Mouse (Mus musculus) C2C12 (cell line): ENCODE measurements around the gene Cd302.

Source experiments
- CTCF ChIP-seq: IDR thresholded peaks from one replicate; pipeline ENCODE4 v1.5.1; 2011; ENCODE audit not compliant: control insufficient read depth, insufficient read depth, insufficient read length
- MAX ChIP-seq: IDR thresholded peaks from one replicate; pipeline ENCODE4 v1.6.1; 2011; ENCODE audit warnings: mild to moderate bottlenecking, control low read depth
- USF1 ChIP-seq: IDR thresholded peaks from one replicate; pipeline ENCODE4 v1.6.1; 2011; ENCODE audit warnings: low read depth, mild to moderate bottlenecking, control low read depth, moderate library complexity

DNA sequence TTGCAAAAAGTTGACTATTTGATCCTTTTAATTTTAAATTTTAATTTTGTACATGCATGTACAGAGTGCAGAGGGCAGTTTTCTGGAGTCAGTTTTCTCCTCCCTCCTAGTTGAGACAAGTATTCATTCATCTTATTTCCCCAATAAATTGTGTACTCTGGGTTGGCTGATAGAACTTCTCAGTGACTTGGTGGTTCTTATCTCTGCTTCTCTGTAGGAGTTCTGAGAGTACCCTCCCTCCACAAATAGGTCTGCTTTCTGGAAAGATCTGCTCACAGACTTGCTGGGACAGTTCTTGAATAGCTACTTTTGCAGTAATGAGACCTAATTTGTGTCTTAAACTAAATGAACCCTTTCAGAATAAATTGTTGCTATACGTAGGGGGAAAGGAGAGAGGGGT lies 55.8 kb downstream of the Cd302 start:
- TF ChIP-seq CTCF (no peak), USF1 (no peak), MAX (no peak)
